Mouse (Mus musculus): ENCODE measurements around the gene Olfr1368. TPM values are rescaled to one million over a fixed set of nuclear protein-coding genes. Genes with fewer than 3 reads are reported as not detected.

The Olfr1368 gene
- not detected in 2 replicates for polyA plus RNA-seq (2014; fragmentation: Nextera tagmentation; extraction: Ambion mirVana)

DNA sequence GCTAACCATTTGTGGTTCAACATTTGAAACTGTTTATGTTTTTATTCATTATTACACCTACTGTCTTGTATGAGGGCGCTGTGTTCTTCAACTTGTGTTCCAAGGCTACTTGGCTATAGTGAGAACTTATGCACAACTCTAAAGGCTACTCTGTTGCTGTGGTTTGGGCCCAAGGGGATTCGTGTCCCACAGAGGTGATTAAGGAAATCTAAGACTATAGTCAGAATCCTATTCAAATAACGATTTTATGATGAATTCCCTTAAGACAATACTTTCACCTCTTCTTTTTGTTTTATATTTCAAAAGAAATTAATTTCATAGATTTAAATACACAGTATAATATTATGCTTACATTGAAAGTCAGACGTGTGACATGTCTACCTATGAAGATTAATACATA is at the start of gene Olfr1368:
Gene Olfr1368 (minus strand): TSS at position 101 of the 400 bp plus-strand sequence.
- WGBS: 78% methylated on average over 4 of the region's 4 CpGs
- no peak within 1 kb of the TSS for H3K4me3 ChIP-seq (ENCODE audit: low read depth, low read length)
- no peaks in the 10 kb centered on the region for H3K9me3 ChIP-seq (ENCODE audit: control insufficient read depth, low read length)
- no peaks in the 10 kb centered on the region for H3K36me3 ChIP-seq (ENCODE audit: control insufficient read depth, insufficient read depth, low read length)
- no peak within 1 kb of the TSS for H3K27ac ChIP-seq (ENCODE audit: low read depth, low read length)
- ATAC-seq (ENCODE audit: low read depth): no peak
- no peaks in the 10 kb centered on the region for H3K27me3 ChIP-seq (ENCODE audit: control insufficient read depth, insufficient read depth, low read length)
- H3K9ac ChIP-seq (replicated peaks; ENCODE audit: low read depth, low read length): no peak within 1 kb of the TSS
- no peak within 1 kb of the TSS for H3K4me2 ChIP-seq (ENCODE audit: low read depth, low read length)
- no peaks in the 10 kb centered on the region for H3K4me1 ChIP-seq (ENCODE audit: control insufficient read depth, insufficient read depth, low read length)

DNA sequence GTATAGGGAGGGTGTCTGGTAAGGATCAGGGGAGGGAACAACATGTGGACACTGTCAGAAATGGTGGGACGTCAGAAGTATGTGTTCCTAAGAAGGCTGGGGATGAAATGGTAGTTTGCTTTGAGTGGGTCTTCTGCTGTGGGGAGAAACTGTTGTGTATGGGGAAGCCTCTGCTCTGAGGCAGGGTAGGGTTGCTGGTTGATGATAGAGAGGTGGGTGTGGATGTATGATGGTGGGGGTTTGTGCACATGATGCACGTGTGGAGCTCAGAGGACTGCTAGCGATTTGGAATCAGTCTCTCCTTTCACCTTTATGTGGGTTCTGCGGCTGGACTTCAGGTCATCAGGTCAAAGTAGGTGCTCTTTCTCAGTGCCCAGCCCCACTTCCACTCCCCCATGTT is 39.9 kb upstream of the Olfr1368 start:
- no peaks in the 10 kb centered on the region for H3K27me3 ChIP-seq (ENCODE audit: control insufficient read depth, insufficient read depth, low read length)
- H3K9ac ChIP-seq (replicated peaks; ENCODE audit: low read depth, low read length): no peak overlapping the region
- H3K4me2 ChIP-seq (ENCODE audit: low read depth, low read length): no peak overlapping the region
- H3K4me1 ChIP-seq (ENCODE audit: control insufficient read depth, insufficient read depth, low read length): peaks cover 16% of the 10 kb centered on the region
- no peaks in the 10 kb centered on the region for H3K9me3 ChIP-seq (ENCODE audit: control insufficient read depth, low read length)
- H3K4me3 ChIP-seq (ENCODE audit: low read depth, low read length): no peak overlapping the region
- H3K36me3 ChIP-seq (ENCODE audit: control insufficient read depth, insufficient read depth, low read length): peaks cover 43% of the 10 kb centered on the region
- no peak overlapping the region for H3K27ac ChIP-seq (ENCODE audit: low read depth, low read length)
- WGBS: 92% methylated on average over 4 of the region's 4 CpGs
- ATAC-seq (ENCODE audit: low read depth): no peak

DNA sequence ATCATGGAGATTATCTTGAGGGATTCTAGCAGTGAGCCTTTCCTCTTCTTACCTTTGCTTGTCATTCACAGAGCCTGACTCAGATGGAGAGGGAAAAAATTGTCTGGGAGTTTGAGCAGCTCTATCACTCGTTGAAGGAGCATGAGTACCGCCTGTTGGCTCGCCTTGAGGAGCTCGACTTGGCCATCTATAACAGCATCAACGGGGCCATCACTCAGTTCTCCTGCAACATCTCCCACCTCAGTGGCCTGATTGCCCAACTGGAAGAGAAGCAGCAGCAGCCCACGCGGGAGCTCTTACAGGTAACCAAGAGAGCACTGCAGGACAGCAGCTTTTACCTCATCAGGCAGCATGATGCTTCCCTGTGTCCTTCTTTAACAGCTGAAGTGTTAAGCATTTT is 38.0 kb upstream of the Olfr1368 start:
- no peak overlapping the region for H3K4me3 ChIP-seq (ENCODE audit: low read depth, low read length)
- H3K9me3 ChIP-seq (ENCODE audit: control insufficient read depth, low read length): no peaks in the 10 kb centered on the region
- H3K9ac ChIP-seq (replicated peaks; ENCODE audit: low read depth, low read length): no peak overlapping the region
- H3K4me1 ChIP-seq (ENCODE audit: control insufficient read depth, insufficient read depth, low read length): peaks cover 16% of the 10 kb centered on the region
- no peak for ATAC-seq (ENCODE audit: low read depth)
- H3K27me3 ChIP-seq (ENCODE audit: control insufficient read depth, insufficient read depth, low read length): no peaks in the 10 kb centered on the region
- WGBS: 96% methylated on average over 7 of the region's 7 CpGs
- H3K36me3 ChIP-seq (ENCODE audit: control insufficient read depth, insufficient read depth, low read length): peaks cover 32% of the 10 kb centered on the region
- no peak overlapping the region for H3K27ac ChIP-seq (ENCODE audit: low read depth, low read length)
- H3K4me2 ChIP-seq (ENCODE audit: low read depth, low read length): no peak overlapping the region

DNA sequence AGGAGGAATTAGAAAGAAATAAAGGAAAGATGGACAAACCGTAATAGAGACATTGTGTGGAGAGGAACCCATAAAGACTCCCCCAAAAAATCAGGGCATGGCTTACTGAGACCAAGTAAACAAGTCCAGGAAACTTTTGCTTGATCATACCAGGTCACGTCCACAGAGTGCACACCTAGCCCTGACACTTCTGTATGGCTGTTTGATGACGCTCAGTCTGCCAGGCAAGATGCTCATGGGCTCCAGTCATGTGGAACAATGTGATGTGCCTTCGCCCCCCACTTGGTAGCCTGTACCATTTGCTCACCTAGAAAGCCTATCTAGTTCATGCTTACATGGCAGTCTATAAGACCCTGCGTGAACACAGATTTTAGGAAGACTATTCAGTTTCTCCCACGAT is 37.4 kb upstream of the Olfr1368 start:
- 94% methylated on average over 6 of the region's 6 CpGs for WGBS
- Histone ChIP-seq H3K27me3 (ENCODE audit: control insufficient read depth, insufficient read depth, low read length) (no peaks in the 10 kb centered on the region), H3K4me2 (ENCODE audit: low read depth, low read length) (no peak overlapping the region), H3K9me3 (ENCODE audit: control insufficient read depth, low read length) (no peaks in the 10 kb centered on the region), H3K36me3 (ENCODE audit: control insufficient read depth, insufficient read depth, low read length) (peaks cover 26% of the 10 kb centered on the region), H3K4me1 (ENCODE audit: control insufficient read depth, insufficient read depth, low read length) (peaks cover 16% of the 10 kb centered on the region), H3K9ac (replicated peaks; ENCODE audit: low read depth, low read length) (no peak overlapping the region), H3K27ac (ENCODE audit: low read depth, low read length) (no peak overlapping the region), H3K4me3 (ENCODE audit: low read depth, low read length) (no peak overlapping the region)
- no peak for ATAC-seq (ENCODE audit: low read depth)

DNA sequence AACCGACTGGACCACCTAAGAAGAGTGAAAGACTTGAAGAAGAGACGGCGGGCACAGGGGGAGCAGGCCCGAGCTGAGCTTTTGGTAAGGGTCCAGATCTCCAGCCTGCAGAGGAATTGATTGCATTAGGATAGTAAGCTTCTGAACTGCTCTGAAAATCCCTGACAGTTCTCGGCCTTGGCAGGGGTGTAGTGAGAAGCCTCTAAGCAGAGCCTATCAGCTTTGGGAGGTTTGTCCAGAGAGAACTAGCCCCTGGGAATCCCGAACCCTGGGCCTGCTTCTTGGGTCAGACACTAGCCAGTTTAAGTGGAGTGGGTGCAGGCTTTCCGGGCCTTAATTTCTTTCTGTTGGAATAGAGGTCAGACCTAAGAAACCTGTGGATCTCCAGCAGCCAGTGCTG is 36.3 kb upstream of the Olfr1368 start:
- WGBS: 70% methylated on average over 7 of the region's 7 CpGs
- Histone ChIP-seq H3K27me3 (ENCODE audit: control insufficient read depth, insufficient read depth, low read length) (no peaks in the 10 kb centered on the region), H3K4me1 (ENCODE audit: control insufficient read depth, insufficient read depth, low read length) (peaks cover 16% of the 10 kb centered on the region), H3K4me3 (ENCODE audit: low read depth, low read length) (peak overlapping the region; percentile 99; the same call in 1 of the 2 replicates), H3K27ac (ENCODE audit: low read depth, low read length) (no peak overlapping the region), H3K4me2 (ENCODE audit: low read depth, low read length) (peak overlapping the region; percentile 84), H3K9ac (replicated peaks; ENCODE audit: low read depth, low read length) (no peak overlapping the region), H3K36me3 (ENCODE audit: control insufficient read depth, insufficient read depth, low read length) (peaks cover 16% of the 10 kb centered on the region), H3K9me3 (ENCODE audit: control insufficient read depth, low read length) (no peaks in the 10 kb centered on the region)
- ATAC-seq (ENCODE audit: low read depth): no peak

DNA sequence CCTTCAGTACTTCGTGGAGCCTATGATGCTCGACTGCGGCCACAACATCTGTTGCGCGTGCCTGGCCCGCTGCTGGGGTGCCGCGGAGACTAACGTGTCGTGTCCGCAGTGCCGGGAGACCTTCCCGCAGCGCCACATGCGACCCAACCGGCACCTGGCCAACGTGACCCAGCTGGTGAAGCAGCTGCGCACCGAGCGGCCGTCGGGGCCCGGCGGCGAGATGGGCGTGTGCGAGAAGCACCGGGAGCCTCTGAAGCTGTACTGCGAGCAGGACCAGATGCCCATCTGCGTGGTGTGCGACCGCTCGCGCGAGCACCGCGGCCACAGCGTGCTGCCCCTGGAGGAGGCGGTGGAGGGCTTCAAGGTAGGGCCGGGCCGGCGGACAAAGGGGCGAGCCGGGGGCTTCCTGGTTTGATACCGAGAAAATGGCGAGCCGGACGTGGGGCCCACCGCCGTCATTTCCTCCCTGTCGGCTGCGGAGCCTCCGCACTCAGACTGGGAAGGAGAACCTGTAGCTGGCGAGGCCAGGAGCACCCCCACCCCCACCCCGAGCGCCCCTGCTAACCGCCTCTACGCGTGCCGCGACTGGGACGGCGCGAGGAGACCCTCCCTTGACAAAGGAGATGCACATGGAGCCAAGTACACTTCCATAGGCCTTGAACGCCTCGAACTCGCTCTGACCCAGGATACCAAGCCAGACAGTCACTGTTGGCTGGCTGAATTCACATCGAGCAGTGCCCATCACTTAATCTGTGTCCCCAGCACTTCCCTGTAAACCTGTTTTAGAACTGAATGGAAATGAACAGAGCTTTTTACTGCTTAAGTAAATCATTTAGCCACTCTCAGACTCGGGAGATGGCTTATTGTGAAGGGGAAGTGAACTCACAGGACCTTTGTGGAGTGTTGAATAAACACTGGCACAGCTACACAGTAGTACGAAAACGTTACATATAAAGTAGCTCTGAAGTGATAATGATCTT is 35.2 kb upstream of the Olfr1368 start:
- H3K9ac ChIP-seq (replicated peaks; ENCODE audit: low read depth, low read length): peak overlapping the region; percentile 78

DNA sequence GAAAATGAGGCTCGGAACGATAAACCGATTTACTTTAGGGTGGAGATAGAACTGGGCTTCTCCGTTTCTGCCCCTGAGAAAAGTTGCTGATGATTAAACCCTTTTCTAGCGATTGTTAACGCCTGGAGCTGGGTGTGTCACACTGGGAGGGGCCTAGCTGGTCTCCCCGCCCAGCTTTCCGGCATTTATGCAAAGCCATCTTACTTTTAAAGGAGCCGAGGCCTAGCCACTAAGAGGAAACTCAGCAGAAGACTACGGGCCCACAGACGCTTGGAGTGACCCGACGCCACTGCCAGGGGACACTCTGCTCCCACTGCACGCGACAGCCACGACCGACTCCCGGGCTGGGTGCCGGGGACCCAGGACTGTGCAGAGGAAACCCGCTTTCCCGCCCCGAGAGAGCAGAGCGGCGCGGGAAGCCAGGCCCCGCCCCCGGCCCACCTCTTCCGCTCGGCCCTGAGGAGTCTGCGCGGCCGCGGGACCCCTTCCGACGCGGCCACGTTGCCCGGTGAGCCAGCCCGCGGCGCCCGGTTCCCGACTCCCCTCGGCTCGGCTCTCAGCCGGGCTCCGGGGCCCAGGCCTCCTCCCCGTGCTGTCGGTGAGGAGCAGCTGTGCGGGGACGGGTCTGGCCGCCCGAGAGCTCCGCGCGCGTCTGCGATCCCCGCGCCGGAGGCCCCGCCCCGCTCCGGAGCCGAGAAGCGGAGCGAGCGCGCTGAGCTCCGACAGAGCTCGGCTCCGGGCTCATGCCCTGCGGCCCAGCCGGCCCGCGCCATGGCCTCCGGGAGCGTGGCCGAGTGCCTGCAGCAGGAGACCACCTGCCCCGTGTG is 34.3 kb upstream of the Olfr1368 start:
- peak overlapping the region; percentile 99 for H3K4me3 ChIP-seq (ENCODE audit: low read depth, low read length)
- WGBS: under 1% methylated on average over 76 of the region's 80 CpGs
- peaks cover 16% of the 10 kb centered on the region for H3K36me3 ChIP-seq (ENCODE audit: control insufficient read depth, insufficient read depth, low read length)
- H3K4me2 ChIP-seq (ENCODE audit: low read depth, low read length): peak overlapping the region; percentile 84
- peak; percentile 97 for ATAC-seq (ENCODE audit: low read depth)
- peak overlapping the region; percentile 92 for H3K27ac ChIP-seq (ENCODE audit: low read depth, low read length)
- no peaks in the 10 kb centered on the region for H3K9me3 ChIP-seq (ENCODE audit: control insufficient read depth, low read length)
- H3K9ac ChIP-seq (replicated peaks; ENCODE audit: low read depth, low read length): peak overlapping the region; percentile 78
- H3K27me3 ChIP-seq (ENCODE audit: control insufficient read depth, insufficient read depth, low read length): no peaks in the 10 kb centered on the region
- peaks cover 16% of the 10 kb centered on the region for H3K4me1 ChIP-seq (ENCODE audit: control insufficient read depth, insufficient read depth, low read length)

More for the DNA sequence above, 35.2 kb upstream of the Olfr1368 start:
- Histone ChIP-seq H3K4me2 (ENCODE audit: low read depth, low read length) (peak overlapping the region; percentile 84), H3K27me3 (ENCODE audit: control insufficient read depth, insufficient read depth, low read length) (no peaks in the 10 kb centered on the region), H3K36me3 (ENCODE audit: control insufficient read depth, insufficient read depth, low read length) (peaks cover 16% of the 10 kb centered on the region), H3K4me1 (ENCODE audit: control insufficient read depth, insufficient read depth, low read length) (peaks cover 16% of the 10 kb centered on the region), H3K27ac (ENCODE audit: low read depth, low read length) (peak overlapping the region; percentile 92), H3K4me3 (ENCODE audit: low read depth, low read length) (peak overlapping the region; percentile 99), H3K9me3 (ENCODE audit: control insufficient read depth, low read length) (no peaks in the 10 kb centered on the region)
- under 1% methylated on average over 65 of the region's 71 CpGs for WGBS
- peak; percentile 63 for ATAC-seq (ENCODE audit: low read depth)

DNA sequence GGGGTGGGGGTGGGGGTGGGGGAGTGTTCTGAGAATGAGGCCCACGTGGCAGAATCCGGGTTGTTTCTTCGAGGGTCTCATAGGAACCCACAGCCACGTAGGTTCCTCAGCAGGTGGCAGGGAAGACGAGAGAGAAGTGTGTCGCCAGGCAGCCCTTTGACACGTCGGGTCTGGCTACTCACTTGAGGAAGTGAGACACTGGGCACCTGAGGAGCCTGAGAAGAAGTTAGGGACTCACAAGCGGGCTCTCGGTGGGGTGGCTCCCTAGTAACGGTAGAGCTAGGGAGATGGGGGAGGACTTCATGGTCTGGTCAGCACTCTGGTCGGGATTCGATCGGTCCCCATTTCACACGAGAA is 33.7 kb upstream of the Olfr1368 start, which contains the start of gene Trim27:
Gene Trim27 (plus strand): TSS at position 79 of the 357 bp plus-strand sequence.
- under 1% methylated on average over 15 of the region's 15 CpGs for WGBS
- peak within 1 kb of the TSS; percentile 99 for H3K4me3 ChIP-seq (ENCODE audit: low read depth, low read length)
- H3K36me3 ChIP-seq (ENCODE audit: control insufficient read depth, insufficient read depth, low read length): peaks cover 13% of the 10 kb centered on the region
- H3K27me3 ChIP-seq (ENCODE audit: control insufficient read depth, insufficient read depth, low read length): no peaks in the 10 kb centered on the region
- no peaks in the 10 kb centered on the region for H3K9me3 ChIP-seq (ENCODE audit: control insufficient read depth, low read length)
- peak within 1 kb of the TSS; percentile 92 for H3K27ac ChIP-seq (ENCODE audit: low read depth, low read length)
- H3K4me2 ChIP-seq (ENCODE audit: low read depth, low read length): peak within 1 kb of the TSS; percentile 84
- peaks cover 16% of the 10 kb centered on the region for H3K4me1 ChIP-seq (ENCODE audit: control insufficient read depth, insufficient read depth, low read length)
- ATAC-seq (ENCODE audit: low read depth): peak; percentile 41
- H3K9ac ChIP-seq (replicated peaks; ENCODE audit: low read depth, low read length): peak within 1 kb of the TSS; percentile 78
